Mouse (Mus musculus): ENCODE measurements around the gene Clic1. TPM values are rescaled to one million over a fixed set of nuclear protein-coding genes. Genes with fewer than 3 reads are reported as not detected.
"Not testable (repeated sequence)": the region's sequence is repeated elsewhere in the genome, so short reads cannot be mapped to it uniquely, and the experiment has no call there.

Clic1 gene
- total RNA-seq, 2 experiments from 2014 or later: 71.9 to 92.9 TPM

- DNase-seq (ENCODE audit: low spot score in 2 of 2): no peak
Observed at GRCm38 (mm10) chr17:35019894-35020293, 29.9 kb upstream of the Clic1 start.

- no peak for DNase-seq (ENCODE audit: low spot score in 2 of 2)
Observed at GRCm38 (mm10) chr17:35020551-35020950, 29.2 kb upstream of the Clic1 start.

GRCm38 (mm10) chr17:35021163-35021808 is 28.5 kb upstream of the Clic1 start:
- DNase-seq (ENCODE audit: low spot score in 2 of 2): peak; percentile 90 to 93

DNA sequence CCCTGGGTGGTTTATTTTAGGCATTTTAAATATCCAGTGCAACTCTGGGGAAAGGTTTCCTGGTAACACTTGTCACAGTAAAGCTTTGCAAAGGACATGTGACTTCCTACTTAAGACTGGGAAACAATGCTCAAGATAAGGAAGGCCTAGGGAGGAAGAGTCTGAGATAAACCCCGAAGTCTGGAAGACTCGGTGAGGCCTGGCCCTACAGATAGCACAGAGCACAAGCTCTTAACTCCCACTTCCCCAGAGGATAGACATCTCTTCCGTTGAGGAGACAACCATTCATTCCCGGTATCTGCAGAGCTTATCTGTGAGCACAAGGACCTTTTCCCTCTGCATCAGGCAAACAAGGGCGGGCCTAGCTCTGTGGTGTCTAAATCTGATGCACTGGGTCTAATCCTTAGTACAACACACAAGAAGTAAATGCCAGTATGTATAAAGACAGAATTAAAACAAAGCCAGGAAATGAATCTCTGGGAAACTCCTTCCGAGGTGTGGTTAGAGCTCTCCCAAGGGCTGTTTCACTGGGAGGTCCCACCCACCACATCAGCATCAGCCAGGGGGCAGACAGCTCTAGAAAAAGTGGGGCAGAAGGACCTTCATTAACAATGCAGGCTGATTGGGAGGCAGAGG is 27.8 kb upstream of the Clic1 start:
- no peak for DNase-seq (ENCODE audit: low spot score in 2 of 2)

GRCm38 (mm10) chr17:35022541-35023060 is 27.2 kb upstream of the Clic1 start:
- no peak for DNase-seq (ENCODE audit: low spot score in 2 of 2)

GRCm38 (mm10) chr17:35023221-35023620 is 26.5 kb upstream of the Clic1 start:
- no peak for DNase-seq (ENCODE audit: low spot score in 2 of 2)

GRCm38 (mm10) chr17:35023756-35024155 is 26.0 kb upstream of the Clic1 start:
- DNase-seq (ENCODE audit: low spot score in 2 of 2): no peak

DNA sequence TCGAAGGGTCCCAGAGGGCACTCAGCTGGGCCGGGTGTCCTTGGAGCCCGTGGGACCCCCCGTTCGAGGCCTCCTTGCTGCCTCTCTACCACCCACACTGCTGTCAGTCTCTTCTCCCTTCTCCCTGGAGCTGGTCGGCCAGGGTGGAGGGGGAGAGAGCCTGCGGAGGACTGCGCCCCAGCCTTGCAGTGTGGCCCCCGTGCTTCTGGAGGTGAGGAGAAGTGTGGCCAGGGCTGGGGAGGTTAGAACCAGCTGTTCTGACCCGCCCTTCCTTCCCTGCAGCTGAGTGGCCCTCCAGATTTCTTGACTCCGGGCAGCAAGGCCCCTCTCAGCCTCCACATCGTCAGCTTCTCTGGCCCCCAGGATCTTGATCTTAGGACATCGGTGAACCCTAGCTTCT is 25.5 kb upstream of the Clic1 start:
- DNase-seq (ENCODE audit: low spot score in 2 of 2): no peak

GRCm38 (mm10) chr17:35024691-35025488 is 24.9 kb upstream of the Clic1 start:
- DNase-seq (ENCODE audit: low spot score in 2 of 2): no peak

GRCm38 (mm10) chr17:35026206-35026605 is 23.6 kb upstream of the Clic1 start:
- DNase-seq (ENCODE audit: low spot score in 2 of 2): no peak

DNA sequence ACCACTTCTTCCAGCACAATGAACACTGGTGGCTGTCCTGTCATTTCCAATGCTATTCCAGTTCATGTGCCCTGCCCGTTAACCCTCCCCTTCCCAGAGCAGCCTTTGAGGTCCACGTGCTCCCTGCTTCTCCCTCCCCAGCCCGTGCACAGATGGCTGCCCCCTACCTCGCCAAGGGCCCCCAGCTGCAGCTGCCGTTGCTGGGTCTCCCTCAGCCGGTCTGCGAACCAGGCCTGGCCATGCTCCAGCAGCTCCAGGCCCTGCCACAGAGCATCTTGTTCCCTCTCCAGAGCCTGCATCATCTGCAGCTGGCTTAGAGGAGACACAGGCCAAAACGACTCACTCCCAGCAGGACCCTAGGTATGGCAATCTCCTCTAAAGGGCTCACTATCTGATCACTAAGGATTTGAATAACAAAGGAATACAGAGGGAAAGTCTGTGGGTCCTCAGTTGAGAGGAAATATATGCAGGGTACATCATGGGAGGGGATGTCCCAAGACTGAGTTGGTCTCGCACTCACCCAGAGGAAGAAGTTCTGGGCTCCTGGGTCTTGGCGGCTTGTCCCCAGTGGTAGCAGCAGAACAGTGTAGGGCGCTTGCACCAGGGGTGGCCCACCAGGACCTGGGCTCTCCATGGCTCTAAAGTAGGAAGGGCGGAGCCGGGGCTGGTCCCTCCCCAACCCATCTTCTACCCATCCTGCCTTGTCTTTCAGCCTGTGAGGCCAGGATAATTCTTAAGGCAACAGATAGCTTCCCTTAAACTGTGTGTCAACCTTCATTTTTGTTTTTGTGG is 22.3 kb upstream of the Clic1 start, which contains the start of gene Sapcd1:
Gene Sapcd1 (minus strand): TSS at position 740 of the 792 bp plus-strand sequence.
- DNase-seq (ENCODE audit: low spot score in 2 of 2): no peak

GRCm38 (mm10) chr17:35028315-35028714 is 21.5 kb upstream of the Clic1 start:
- no peak for DNase-seq (ENCODE audit: low spot score in 2 of 2)

GRCm38 (mm10) chr17:35029691-35030532 is 19.9 kb upstream of the Clic1 start:
- DNase-seq (ENCODE audit: low spot score in 2 of 2): no peak

- no peak for DNase-seq (ENCODE audit: low spot score in 2 of 2)
Observed at GRCm38 (mm10) chr17:35031272-35031671, 18.5 kb upstream of the Clic1 start.

- DNase-seq (ENCODE audit: low spot score in 2 of 2): no peak
Observed at GRCm38 (mm10) chr17:35031880-35032279, 17.9 kb upstream of the Clic1 start.

DNA sequence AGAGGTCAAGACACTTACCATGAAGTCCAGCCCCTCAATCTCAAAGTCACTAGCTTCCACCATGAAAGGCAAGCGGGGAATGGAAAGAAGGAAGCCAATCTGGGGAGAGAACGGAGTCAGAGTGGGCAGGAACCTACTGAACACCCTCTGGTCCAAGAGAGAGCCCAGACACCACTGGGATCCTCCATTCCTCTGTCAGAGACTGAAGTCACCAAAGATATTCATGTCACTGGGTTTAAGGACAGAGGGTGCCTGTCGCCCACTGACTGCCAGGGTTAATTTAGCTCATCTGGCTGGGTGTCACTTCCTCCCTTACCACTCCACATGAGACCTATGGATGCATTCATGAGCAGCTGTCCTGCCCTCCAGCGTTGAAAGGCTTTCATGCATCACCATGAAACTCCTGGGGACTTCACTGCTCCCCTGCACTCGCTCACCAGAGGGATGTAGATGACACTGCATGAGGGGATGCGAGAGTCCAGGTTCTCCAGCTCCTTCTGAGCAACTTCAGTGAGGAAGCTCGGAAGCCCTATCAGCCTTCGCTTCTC is 17.4 kb upstream of the Clic1 start:
- DNase-seq (ENCODE audit: low spot score in 2 of 2): no peak

DNA sequence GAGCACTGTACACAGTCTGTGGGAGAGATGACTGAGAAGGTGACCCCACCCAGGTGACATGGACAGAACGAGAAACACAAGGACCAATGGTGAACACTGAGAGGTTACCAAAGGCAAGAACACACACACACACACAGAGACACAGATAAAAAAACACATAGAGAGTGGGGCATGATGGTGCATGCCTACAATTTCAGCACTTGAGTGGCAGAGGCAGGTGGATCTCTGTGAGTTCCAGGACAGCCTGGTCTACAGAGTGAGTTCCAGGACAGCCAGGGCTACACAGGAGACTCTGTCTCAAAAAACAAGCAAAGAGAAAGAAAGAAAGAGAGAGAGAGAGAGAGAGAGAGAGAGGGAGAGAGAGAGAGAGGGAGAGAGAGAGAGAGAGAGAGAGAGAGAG is 16.1 kb upstream of the Clic1 start:
- not testable (repeated sequence) for DNase-seq (ENCODE audit: low spot score in 2 of 2)

DNA sequence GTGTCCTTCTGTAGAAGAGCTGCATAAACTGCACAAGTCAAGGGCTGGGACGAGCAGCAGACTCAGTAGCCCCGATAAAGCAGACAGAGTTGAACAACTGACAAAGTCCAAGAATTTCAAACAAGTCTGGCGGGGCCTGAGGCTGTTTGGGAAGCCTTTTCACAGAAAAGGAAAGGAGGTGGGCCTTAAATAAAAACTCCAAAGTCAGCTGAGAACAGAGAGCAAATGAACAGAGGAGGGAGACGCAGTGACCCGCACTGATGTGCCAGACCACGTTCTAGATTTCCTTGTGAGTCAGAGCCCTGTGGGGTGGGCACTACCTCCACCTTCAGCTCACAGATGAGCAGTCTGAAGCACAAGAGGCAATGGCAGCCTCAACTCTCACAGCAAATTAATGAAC is 14.9 kb upstream of the Clic1 start:
- DNase-seq (ENCODE audit: low spot score in 2 of 2): no peak

DNA sequence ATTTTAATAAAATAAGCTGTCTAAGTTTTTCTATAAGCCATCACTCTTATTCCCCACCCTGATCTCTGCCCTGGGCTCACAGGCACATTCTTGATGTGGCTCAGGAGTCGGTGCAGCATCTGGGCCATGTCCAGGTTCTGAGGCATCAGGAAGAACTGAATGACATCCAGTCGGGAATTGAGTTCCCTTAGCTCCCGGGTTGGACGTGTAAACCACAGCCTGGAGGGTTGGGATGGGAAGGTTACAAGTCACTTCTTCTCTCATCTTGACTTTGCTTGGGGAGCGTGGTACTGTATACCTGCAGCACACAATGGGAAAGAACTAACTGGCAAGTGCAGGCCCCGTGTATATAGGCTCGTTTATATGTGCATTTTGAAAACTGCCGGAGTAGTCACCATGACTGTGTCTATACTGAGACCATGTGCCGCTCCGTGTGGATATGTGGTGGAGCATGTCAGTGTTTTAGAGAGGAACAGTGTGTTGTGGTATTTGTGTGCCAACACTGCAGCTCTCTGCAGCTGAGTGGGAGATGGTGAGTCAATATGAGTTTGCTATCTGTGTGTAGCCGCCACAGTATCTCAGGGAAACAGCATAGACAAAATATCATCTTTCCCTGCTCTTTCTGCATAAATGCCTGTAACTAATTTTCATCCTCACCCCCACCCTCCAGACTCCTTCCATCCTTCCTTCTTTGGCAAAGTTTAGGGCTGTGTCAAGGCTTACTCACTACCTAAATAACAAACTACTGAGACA is 10.5 kb upstream of the Clic1 start:
- no peak for DNase-seq (ENCODE audit: low spot score in 2 of 2)
